Mouse (Mus musculus) forelimb bud, embryonic 11.5 days (tissue): ENCODE results near the gene Bcl7a.

Experiments
- DNase-seq: peaks from one replicate; pipeline ENCODE4 v3.0.0-alpha.2; 2012; ENCODE audit warnings: low read depth, low spot score

The Bcl7a gene

GRCm38 (mm10) chr5:123327686-123328085, 15.9 kb upstream of the Bcl7a start:
- no peak for DNase-seq

GRCm38 (mm10) chr5:123333566-123333965, 10.1 kb upstream of the Bcl7a start:
- DNase-seq: no peak

- DNase-seq: no peak
These were observed 7.3 kb upstream of the Bcl7a start for GRCm38 (mm10) chr5:123336205-123336961.

GRCm38 (mm10) chr5:123338463-123338862, 5.2 kb upstream of the Bcl7a start:
- DNase-seq: no peak

GRCm38 (mm10) chr5:123344628-123344962, 961 bp downstream of the Bcl7a start:
- DNase-seq: no peak

GRCm38 (mm10) chr5:123344963-123345852, 1.6 kb downstream of the Bcl7a start:
- DNase-seq: peak; percentile 43

- DNase-seq: peak; percentile 37
These were observed 2.4 kb downstream of the Bcl7a start for GRCm38 (mm10) chr5:123345853-123346654.

- no peak for DNase-seq
These were observed 3.2 kb downstream of the Bcl7a start for GRCm38 (mm10) chr5:123346701-123347270.

GRCm38 (mm10) chr5:123347985-123348384, 4.4 kb downstream of the Bcl7a start:
- DNase-seq: no peak

GRCm38 (mm10) chr5:123350386-123350785, 6.8 kb downstream of the Bcl7a start:
- no peak for DNase-seq

GRCm38 (mm10) chr5:123355918-123356317, 12.3 kb downstream of the Bcl7a start:
- no peak for DNase-seq

- DNase-seq: no peak
These were observed 13.6 kb downstream of the Bcl7a start for GRCm38 (mm10) chr5:123357253-123357652.

GRCm38 (mm10) chr5:123359431-123359830, 15.8 kb downstream of the Bcl7a start:
- no peak for DNase-seq

GRCm38 (mm10) chr5:123362911-123363310, 19.3 kb downstream of the Bcl7a start:
- no peak for DNase-seq

GRCm38 (mm10) chr5:123364302-123364971, 20.8 kb downstream of the Bcl7a start:
- DNase-seq: no peak

GRCm38 (mm10) chr5:123368869-123369488, 25.3 kb downstream of the Bcl7a start:
- DNase-seq: peak; percentile 59

GRCm38 (mm10) chr5:123370049-123370448, 26.4 kb downstream of the Bcl7a start:
- DNase-seq: no peak

GRCm38 (mm10) chr5:123375262-123375661, 31.6 kb downstream of the Bcl7a start:
- DNase-seq: no peak

GRCm38 (mm10) chr5:123375793-123376452, 32.3 kb downstream of the Bcl7a start:
- DNase-seq: no peak

GRCm38 (mm10) chr5:123376569-123376968, 32.9 kb downstream of the Bcl7a start:
- DNase-seq: no peak
